Mouse (Mus musculus): ENCODE measurements around the gene Ugt1a2.

- TF ChIP-seq EP300 (IDR thresholded peaks at IDR 0.05; ENCODE audit: low read depth), result no peak
- no peak for TF ChIP-seq CTCF (IDR thresholded peaks at IDR 0.05; ENCODE audit: low read depth)
Measured at GRCm38 (mm10) chr1:88264869-88265240, 64.5 kb downstream of the Ugt1a2 start.

Measured in liver, postnatal 0 days (tissue).